Mouse (Mus musculus) liver, embryonic 14.5 days (tissue): ENCODE measurements around the gene Llgl2. TPM values are rescaled to one million over a fixed set of nuclear protein-coding genes. Genes with fewer than 3 reads are reported as not detected.

ENCODE experiments used
- ATAC-seq: fragments of 200-750 bp; cut with Nextera tagmentation; 2 replicates; pipeline ENCODE4 v1.8.0; 2017; ENCODE audit warnings: moderate number of reproducible peaks, mild to moderate bottlenecking, moderate library complexity; ENCODE audit not compliant: insufficient read depth
- DNase-seq, 3 experiments: peaks; one replicate each; pipeline ENCODE4 v3.0.0-alpha.2; 2012 to 2013; ENCODE audit warnings: low read depth in 3 of 3, low spot score in 3 of 3
- H3K27ac ChIP-seq: fragments of 300-500 bp; sonication (generic); 2 replicates; pipeline ENCODE4 v1.5.1; 2014; ENCODE audit warnings: moderate library complexity, mild to moderate bottlenecking, control low read depth, inconsistent platforms
- H3K27me3 ChIP-seq: fragments of 300-500 bp; sonication (generic); 2 replicates; pipeline ENCODE4 v1.6.1; 2014; ENCODE audit warnings: mild to moderate bottlenecking, low read length, moderate library complexity; ENCODE audit not compliant: control insufficient read depth, insufficient read depth
- H3K36me3 ChIP-seq: fragments of 300-500 bp; sonication (generic); replicated peaks from 2 replicates; pipeline ENCODE4 v1.6.1; 2014; ENCODE audit warnings: low read depth; ENCODE audit not compliant: control insufficient read depth, insufficient read depth
- H3K4me1 ChIP-seq, 2 experiments: fragments of 200-500 bp in 1 of 2; fragments of 300-500 bp in 1 of 2; sonication (generic) in 1 of 2; replicated peaks; 2 replicates each; pipeline ENCODE4 v1.6.1; 2012 to 2014; ENCODE audit warnings: antibody characterized with exemption in 1 of 2, inconsistent platforms in 1 of 2, low read length in 1 of 2; ENCODE audit not compliant: control insufficient read depth in 2 of 2, insufficient read depth in 2 of 2
- H3K4me2 ChIP-seq: fragments of 300-500 bp; sonication (generic); 2 replicates; pipeline ENCODE4 v1.6.1; 2014; ENCODE audit warnings: low read depth, mild to moderate bottlenecking, control low read depth, moderate library complexity
- H3K4me3 ChIP-seq, 2 experiments: fragments of 200-500 bp in 1 of 2; fragments of 300-500 bp in 1 of 2; sonication (generic) in 1 of 2; 2 replicates each; pipeline ENCODE4 v1.5.1; 2012 to 2014; ENCODE audit warnings: low read depth in 2 of 2, low read length in 2 of 2, mild to moderate bottlenecking in 2 of 2, control low read depth in 1 of 2, inconsistent platforms in 1 of 2, moderate library complexity in 1 of 2; ENCODE audit not compliant: insufficient read depth in 1 of 2
- H3K9ac ChIP-seq: fragments of 300-500 bp; sonication (generic); replicated peaks from 2 replicates; pipeline ENCODE4 v1.6.1; 2014; ENCODE audit warnings: mild to moderate bottlenecking, control low read depth, moderate library complexity
- H3K9me3 ChIP-seq: fragments of 300-500 bp; sonication (generic); 2 replicates; pipeline ENCODE4 v1.6.1; 2016; ENCODE audit warnings: low read length, mixed read lengths; ENCODE audit not compliant: control insufficient read depth
- CTCF ChIP-seq: IDR thresholded peaks from 2 replicates; pipeline ENCODE4 v1.5.1; 2016; ENCODE audit warnings: antibody characterized with exemption, low read depth, control low read depth
- EP300 ChIP-seq: IDR thresholded peaks from 2 replicates; pipeline ENCODE4 v1.6.1; 2016; ENCODE audit warnings: antibody characterized with exemption, low read depth
- WGBS: fragments of 180-500 bp; shearing (Covaris S2); extraction: QIAGEN DNeasy Blood & Tissue Kit; methylation state at CpG from one replicate; pipeline ENCODE4 v1.1.7; 2014; ENCODE audit not compliant: insufficient replicate concordance; 5-methylcytosine and 5-hydroxymethylcytosine counted together
- polyA plus RNA-seq, 2 experiments: library from polyadenylated mRNA; depleted of rRNA in 1 of 2; stranded (reverse) in 1 of 2; unstranded in 1 of 2; fragments of >200 nt; fragmentation: Nextera tagmentation in 1 of 2; extraction: Ambion mirVana in 1 of 2; gene quantifications; 2 replicates each; pipeline versions ENCODE4 v1.2.1 to v1.2.3; 2012 to 2014

Gene Llgl2
- polyA plus RNA-seq, 2 experiments = 7.5 to 10.5 TPM

DNA sequence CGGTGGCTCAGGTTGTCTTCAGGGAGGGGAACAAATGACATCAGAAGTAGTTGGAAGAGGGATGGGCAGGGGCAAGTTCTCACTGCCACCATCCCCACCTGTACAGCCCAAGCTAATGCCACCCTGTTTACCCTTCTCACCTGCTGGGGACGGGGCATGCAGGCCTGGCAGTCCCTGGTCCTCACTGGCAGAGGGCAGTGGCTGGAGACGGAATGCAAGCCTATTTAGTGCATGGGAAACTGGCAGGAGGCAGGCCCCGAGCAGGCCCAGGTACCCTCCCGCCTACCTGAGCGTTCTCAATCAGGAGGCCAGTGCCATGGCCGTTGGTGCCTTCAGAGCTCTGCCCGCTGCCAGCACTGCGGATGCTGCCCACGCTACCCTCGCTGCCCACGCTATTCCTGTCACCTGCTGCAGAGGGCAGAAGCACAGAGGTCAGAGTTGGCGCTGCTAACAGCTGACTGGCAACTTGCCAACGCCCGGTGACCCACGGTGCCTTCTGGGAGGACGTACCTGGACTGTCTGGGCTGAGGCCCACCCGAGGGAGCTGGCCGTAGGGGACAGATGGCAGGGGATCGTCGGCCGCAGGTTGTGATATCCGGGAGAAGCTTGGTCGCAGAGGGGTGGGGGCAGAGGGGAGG is 20.7 kb upstream of the Llgl2 start:
- WGBS = 94% methylated on average over 24 of the region's 24 CpGs
- Histone ChIP-seq H3K4me1 (peaks cover 23 to 29% of the 10 kb centered on the region in 2 experiments), H3K4me2 (peak overlapping the region; percentile 68), H3K9me3 (no peaks in the 10 kb centered on the region), H3K36me3 (peaks cover 53% of the 10 kb centered on the region), H3K27ac (no peak overlapping the region), H3K27me3 (no peaks in the 10 kb centered on the region), H3K9ac (no peak overlapping the region), H3K4me3 (no peak overlapping the region; a peak in 1 of 4 replicates)
- no peak for DNase-seq
- TF ChIP-seq EP300 (no peak), CTCF (no peak)
- ATAC-seq = no peak

DNA sequence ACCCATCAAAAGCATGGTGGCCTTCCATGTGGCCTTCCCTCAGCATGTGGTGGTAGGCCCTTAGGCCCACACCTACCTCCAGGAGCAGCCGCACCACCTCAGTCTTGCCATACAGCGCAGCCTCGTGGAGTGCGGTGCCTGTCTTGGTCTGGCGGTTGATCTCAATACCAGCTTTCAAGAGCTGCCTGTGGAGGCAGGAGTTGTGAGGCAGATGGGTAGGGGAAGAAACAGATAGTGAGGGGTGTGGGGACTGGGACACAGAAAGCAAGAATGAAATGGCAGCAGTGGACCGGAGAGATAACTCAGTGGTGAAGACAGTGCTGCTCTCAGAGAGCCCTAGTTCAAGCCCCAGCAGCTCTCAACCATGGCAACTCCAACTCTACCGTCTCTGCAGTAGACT is 18.8 kb upstream of the Llgl2 start:
- Histone ChIP-seq H3K9ac (peak overlapping the region; percentile 74), H3K9me3 (no peaks in the 10 kb centered on the region), H3K27ac (peak overlapping the region; percentile 95), H3K4me3 (peak overlapping the region; percentile 51 to 54), H3K27me3 (no peaks in the 10 kb centered on the region), H3K4me2 (peak overlapping the region; percentile 68), H3K36me3 (peaks cover 39% of the 10 kb centered on the region), H3K4me1 (peaks cover 28 to 40% of the 10 kb centered on the region in 2 experiments)
- peak; percentile 78 to 80 (median 79) for DNase-seq
- peak; percentile 67 for TF ChIP-seq CTCF
- peak; percentile 91 for TF ChIP-seq EP300
- 18% methylated on average over 7 of the region's 7 CpGs for WGBS
- peak; percentile 91 for ATAC-seq

DNA sequence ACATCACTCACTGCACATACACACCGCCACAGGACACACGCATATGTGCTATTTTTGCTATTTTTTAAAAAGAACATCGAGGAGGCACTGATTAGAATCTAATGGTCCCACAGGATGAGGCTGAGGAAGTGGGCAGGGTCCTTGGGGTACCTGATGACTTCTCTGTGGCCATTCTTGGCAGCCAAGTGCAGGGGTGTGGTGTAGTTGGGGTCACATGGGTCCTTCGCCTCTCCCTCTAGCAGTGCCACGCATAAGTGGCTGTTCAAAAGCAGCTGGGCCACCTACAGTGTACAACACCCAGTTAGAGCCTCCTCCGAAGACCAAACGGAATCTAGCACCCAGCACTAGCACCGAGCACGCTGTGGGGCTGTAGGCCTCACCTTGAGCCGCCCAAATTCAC is 17.7 kb upstream of the Llgl2 start:
- Histone ChIP-seq H3K36me3 (peaks cover 28% of the 10 kb centered on the region), H3K27me3 (no peaks in the 10 kb centered on the region), H3K27ac (peak overlapping the region; percentile 12), H3K9ac (no peak overlapping the region), H3K4me3 (no peak overlapping the region), H3K4me1 (peaks cover 28 to 42% of the 10 kb centered on the region in 2 experiments), H3K9me3 (no peaks in the 10 kb centered on the region), H3K4me2 (0 out of 2 replicates have a peak overlapping the region, but pooled peaks have one; percentile 7)
- DNase-seq = no peak
- TF ChIP-seq EP300 (no peak), CTCF (no peak)
- WGBS = 81% methylated on average over 10 of the region's 10 CpGs
- ATAC-seq = no peak

DNA sequence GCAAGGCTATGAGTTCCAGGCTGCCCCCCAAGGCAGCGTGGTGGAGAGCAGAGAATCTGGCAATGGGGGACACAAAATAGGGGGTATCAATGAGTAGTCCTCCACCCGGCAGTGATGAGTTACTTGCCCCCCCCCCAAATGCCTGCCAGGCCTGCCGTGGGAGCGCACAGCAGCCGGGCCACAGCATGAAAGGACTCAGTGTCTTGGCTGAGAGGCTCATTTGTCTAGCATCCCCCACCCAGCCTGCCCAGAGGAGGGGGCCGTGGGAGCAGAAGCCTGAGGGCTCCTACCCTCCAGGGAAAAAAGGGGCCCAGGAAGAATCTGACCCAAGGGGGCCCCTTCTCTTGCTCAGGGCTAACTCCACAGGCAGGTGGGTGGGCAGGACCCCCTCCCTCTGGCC is 16.5 kb upstream of the Llgl2 start:
- peaks cover 17% of the 10 kb centered on the region for H3K36me3 ChIP-seq
- H3K4me2 ChIP-seq = no peak overlapping the region
- H3K27me3 ChIP-seq = no peaks in the 10 kb centered on the region
- no peak overlapping the region for H3K27ac ChIP-seq
- DNase-seq (no peak), ATAC-seq (no peak)
- H3K9me3 ChIP-seq = no peaks in the 10 kb centered on the region
- H3K4me1 ChIP-seq = peaks cover 30 to 42% of the 10 kb centered on the region in 2 experiments
- TF ChIP-seq EP300 = no peak
- TF ChIP-seq CTCF = no peak
- WGBS = 83% methylated on average over 6 of the region's 6 CpGs
- H3K4me3 ChIP-seq = no peak overlapping the region
- no peak overlapping the region for H3K9ac ChIP-seq

DNA sequence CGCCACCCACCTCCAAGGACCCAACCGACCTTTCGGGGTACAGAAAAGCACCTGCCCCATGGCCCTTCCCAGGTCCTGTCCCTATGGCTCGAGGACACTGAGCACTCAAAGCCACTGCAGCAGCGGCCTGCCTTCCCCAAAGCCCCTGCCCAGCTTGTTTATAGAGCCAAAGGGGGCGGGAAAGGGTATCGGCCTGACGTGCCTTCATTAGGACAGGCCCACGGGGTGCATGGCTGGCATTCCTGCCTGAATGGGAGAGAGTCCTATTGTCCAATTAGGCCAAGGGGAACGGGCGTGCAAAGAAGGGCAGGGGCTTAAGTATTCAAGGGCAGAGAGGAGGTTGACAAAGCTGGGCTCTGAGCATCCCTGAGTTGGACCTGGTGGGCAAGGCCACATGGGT is 15.9 kb upstream of the Llgl2 start:
- Histone ChIP-seq H3K9me3 (no peaks in the 10 kb centered on the region), H3K27me3 (no peaks in the 10 kb centered on the region), H3K4me2 (no peak overlapping the region), H3K9ac (no peak overlapping the region), H3K36me3 (peaks cover 10% of the 10 kb centered on the region), H3K4me3 (no peak overlapping the region), H3K4me1 (peaks cover 33 to 45% of the 10 kb centered on the region in 2 experiments), H3K27ac (no peak overlapping the region)
- TF ChIP-seq EP300 (no peak), CTCF (no peak)
- 81% methylated on average over 11 of the region's 11 CpGs for WGBS
- ATAC-seq (no peak), DNase-seq (no peak)
